Mouse (Mus musculus) adipocyte (in vitro differentiated cells): ENCODE results near the gene Tpo.

Experiments used
- DNase-seq: peaks from one replicate; pipeline ENCODE4 v3.0.0-alpha.2; 2016; ENCODE audit warnings: low spot score

Gene Tpo

DNA sequence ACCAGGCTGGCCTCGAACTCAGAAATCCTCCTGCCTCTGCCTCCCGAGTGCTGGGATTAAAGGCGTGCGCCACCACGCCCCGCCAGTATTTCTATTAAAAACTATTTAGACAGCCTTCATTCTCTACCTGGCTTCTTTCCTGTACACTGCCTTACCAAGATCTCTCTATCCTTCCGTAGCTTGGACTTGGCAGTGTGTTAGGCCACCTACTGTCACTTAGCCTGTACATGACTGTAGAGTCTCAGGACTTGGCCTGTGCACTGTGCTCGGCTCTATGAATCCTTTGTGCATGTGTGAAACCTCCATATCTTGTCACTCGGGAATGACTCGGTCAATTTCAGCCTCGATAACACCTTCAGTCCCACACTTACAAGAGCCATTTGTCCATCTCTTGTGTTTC, 55.4 kb downstream of the Tpo start:
- DNase-seq, result no peak

- peak; percentile 72 for DNase-seq
These were observed 56.1 kb downstream of the Tpo start for GRCm38 (mm10) chr12:30076316-30076715.

- DNase-seq, result no peak
These were observed 63.1 kb downstream of the Tpo start for GRCm38 (mm10) chr12:30069321-30069720.

GRCm38 (mm10) chr12:30067806-30068205, 64.6 kb downstream of the Tpo start:
- DNase-seq, result no peak

- DNase-seq, result no peak
These were observed 70.3 kb downstream of the Tpo start for GRCm38 (mm10) chr12:30062118-30062505.

DNA sequence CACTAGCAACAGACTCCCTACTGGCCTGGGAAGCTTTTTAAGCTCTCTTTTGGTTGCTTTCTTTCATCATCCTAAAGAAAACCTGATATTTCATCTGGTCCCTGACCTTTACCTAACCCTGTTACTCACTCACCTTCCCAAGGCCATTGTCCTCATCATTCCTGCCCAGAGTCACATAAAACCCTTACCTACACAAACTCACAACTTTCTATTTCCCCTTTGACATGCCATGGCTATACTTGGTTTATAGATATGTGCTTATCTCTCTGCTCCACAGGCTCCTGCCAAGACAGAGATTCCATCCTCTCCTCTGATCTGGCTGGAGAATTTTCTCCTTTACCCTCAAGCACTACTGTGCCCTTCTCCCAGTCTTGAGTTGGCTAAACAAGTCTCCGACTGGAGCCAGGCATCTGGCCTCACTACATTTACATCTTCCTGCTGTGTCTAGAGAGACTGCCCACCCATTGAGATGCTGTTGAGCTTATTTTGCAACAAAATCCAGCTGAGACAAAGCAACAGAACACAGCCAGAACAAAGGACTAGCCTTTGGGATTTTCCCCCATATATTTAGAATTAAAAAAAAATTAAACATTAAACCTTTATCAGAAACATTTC, 70.8 kb downstream of the Tpo start:
- DNase-seq, result no peak

- no peak for DNase-seq
These were observed 74.4 kb downstream of the Tpo start for GRCm38 (mm10) chr12:30058044-30058443.

- no peak for DNase-seq
These were observed 77.5 kb downstream of the Tpo start for GRCm38 (mm10) chr12:30054761-30055540.

DNA sequence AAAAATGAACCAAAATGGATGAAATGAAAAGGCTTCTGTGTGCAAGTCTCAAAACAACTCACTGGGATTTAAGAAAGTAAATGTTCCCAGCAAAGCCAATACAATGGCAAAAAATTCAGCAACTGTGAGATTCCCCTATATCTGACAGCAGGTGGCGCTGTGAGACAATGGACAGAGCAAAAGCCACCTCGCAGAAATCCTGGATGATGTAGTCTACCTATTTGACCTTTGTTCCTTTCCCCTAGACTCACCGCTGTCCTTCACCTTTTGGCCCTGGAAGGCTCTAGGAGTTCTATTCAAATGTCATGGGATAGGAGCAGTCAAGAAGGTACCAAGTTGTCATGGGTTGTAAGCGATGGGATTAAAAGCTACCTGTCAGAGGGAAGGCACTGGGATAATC, 82.2 kb downstream of the Tpo start:
- DNase-seq, result peak; percentile 48

DNA sequence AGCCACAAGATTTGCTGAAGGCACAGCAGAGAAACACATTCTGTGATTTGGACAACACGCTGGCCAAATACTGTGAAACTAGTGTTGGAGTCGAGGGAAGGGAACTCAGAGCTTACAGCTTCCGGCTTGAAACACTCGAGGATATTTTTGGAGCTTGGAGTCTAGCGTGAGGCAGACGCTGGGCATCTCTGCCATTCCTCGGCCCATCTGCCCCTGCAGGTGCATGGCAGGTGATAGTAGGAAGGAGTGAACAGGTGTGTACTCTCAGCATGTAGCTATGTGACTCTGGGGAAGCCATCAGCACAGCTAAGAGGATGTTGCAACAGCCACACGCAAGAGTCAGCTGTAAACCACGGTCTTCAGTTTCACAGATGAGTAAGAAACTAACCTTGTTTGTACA, 82.6 kb downstream of the Tpo start:
- no peak for DNase-seq

- DNase-seq, result no peak
These were observed 83.6 kb downstream of the Tpo start for GRCm38 (mm10) chr12:30048848-30049247.

GRCm38 (mm10) chr12:30040150-30040549, 92.3 kb downstream of the Tpo start:
- DNase-seq, result peak; percentile 71

GRCm38 (mm10) chr12:30039565-30039964, 92.9 kb downstream of the Tpo start:
- peak; percentile 60 for DNase-seq

DNA sequence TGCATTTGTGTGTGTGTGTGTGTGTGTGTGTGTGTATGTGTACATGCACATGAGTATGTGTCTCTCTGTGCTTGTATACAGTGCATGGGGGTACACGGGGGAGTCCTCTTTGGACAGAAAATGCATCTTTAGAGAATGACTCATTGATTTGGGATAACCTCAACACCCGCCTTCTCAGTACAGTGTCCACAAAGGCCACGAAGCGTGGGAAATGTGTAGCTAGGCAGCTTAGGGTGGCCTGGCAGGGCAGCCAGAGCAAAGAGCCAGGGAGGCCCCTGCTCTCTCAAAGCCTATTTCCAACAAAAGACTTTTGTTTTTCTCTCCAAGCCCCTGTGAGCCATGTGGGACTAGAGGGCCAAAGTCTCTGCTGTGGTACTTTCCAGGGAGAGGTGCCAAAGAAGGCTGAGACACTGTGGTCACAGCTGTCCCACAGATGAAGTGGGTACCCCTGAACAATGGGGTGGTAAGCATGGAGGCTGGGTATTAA, 95.8 kb downstream of the Tpo start:
- DNase-seq, result peak; percentile 44

DNA sequence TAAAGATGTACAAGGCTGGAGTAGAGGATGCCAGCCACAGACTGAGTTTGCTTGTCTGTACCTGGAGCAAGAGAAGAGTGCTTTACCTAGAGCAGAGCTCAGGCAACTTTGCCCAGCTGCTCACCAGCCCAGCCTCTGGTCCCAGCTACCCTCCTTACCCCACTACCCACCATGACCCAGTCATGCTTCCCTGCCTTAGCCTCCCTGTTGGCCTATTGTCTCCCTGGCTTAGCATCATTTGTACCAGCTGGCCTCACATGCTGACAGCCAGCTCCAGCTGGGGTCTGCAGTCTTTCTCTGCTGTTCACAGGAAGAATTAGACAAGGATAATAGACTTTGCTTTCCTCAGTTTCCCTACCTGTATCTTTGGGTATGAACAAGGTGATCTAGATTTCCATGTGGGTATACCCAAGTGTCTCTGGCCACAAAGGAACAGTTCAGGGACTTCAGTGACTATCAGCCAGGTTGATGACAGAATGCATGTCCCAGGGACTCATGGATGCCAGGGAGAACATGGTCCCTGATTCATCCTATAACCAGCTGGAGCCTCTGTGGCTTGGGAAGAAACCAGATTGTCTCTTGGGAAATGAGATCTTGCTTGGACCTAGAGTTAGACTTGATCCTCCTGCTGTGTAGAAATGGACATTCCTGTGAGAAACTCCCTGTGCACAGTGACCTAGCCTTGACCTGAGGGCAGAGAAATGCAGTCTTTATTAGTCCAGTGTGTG, 96.4 kb downstream of the Tpo start:
- no peak for DNase-seq

GRCm38 (mm10) chr12:30035406-30035805, 97.0 kb downstream of the Tpo start:
- no peak for DNase-seq

DNA sequence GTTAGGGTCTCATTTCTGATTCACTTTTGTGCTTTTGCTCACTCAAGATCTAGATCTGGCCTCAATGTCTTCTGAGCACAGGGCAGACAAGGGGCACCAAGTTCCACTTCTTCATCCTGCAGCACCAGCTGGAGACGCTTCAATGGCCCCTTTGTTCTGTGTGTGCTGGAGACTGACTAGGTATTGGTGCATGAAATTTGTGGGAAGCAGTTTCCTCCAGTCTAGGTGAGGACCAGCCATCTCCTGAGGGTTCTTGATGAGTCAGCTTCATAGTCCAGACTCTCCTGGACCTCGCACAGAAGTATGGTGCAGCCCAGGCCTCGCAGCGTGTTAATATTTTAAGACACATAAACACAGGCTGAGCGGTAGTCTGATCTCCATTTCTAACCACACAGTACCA, 97.7 kb downstream of the Tpo start:
- no peak for DNase-seq

- DNase-seq, result no peak
These were observed 101.9 kb downstream of the Tpo start for GRCm38 (mm10) chr12:30030571-30030970.

DNA sequence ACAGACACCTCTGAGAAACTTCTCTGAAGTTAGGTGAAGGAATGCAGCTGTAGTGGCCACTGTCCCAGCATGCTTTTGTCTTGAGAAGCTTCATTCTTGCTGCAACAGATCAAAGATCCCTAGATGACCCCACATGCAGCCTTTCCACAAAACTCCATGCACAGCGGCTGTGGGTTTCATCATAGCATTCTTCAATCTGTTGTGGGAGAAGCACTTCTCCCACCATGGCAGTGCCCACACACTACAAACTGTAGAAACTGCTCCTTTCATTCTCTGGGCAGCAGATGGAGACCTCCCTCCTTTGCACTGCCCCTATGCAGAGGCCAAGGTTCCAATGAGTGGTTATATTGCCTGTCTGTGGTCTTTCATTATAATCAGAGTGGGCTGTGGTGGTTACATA, 103.3 kb downstream of the Tpo start:
- no peak for DNase-seq

DNA sequence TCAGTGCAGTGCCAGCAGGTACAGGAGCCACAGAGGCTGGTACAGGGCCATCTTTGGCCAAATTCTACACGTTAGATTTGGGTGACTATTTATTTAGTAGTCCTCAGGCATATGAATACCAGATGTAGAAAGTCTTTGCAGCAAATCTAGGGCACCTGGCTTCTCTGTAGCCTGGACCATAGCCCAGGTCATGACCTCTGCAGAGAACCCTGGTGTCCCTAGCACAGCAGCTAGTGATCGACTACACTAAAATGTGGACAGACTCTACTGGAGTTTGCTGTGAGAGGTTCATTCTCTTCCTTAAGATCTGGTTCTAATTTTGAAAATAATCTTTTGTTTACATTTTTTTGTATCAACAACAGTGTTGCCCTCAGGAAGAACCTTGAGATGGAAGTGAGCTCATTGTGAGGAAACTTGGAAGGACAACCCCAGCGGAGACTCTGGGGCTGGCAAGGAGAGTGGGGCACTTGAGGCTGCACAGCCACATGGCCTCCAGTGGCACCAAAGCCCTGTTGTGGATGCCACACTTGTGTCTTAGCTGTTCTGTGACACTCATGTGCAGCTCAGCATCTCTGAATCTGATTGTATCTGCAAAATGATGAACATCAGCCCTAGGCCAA, 104.6 kb downstream of the Tpo start:
- DNase-seq, result peak; percentile 66

GRCm38 (mm10) chr12:30024264-30024825, 108.1 kb downstream of the Tpo start:
- DNase-seq, result peak; percentile 71

DNA sequence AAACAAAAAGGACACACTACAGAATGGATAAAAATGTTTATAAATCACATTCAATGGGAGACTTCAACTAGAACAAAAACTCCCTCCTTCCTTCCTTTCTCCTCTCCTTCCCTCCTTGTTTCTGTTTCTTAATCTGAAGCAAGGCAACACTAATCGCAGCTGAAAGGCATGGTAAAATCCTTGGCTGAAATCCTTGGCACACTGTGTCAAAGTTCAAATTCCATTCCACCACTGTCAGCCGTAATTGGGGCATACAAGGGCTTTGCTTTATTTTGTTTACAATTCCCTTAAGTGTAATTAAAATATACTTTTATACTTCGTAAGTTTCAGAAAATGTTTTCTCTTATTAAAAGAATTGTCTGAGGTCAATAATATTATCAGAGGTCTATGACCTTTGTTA, 108.9 kb downstream of the Tpo start:
- DNase-seq, result peak; percentile 81
